Mouse (Mus musculus) kidney, postnatal 0 days (tissue): Measurements from ENCODE around the gene Gucy1b2. TPM values are rescaled to one million over a fixed set of nuclear protein-coding genes. Genes with fewer than 3 reads are reported as not detected.

Experiments
- ATAC-seq: fragments of 200-750 bp; cut with Nextera tagmentation; replicated peaks from 2 replicates; pipeline ENCODE4 v1.8.0; 2017; ENCODE audit warnings: low read depth, moderate number of reproducible peaks, moderate TSS enrichment, moderate library complexity; ENCODE audit not compliant: low FRiP score
- DNase-seq: peaks from one replicate; pipeline ENCODE4 v3.0.0-alpha.2; 2016; ENCODE audit warnings: low spot score
- H3K27ac ChIP-seq: fragments of 300-500 bp; sonication (generic); 2 replicates; pipeline ENCODE4 v1.5.1; 2014; ENCODE audit warnings: mild to moderate bottlenecking
- H3K27me3 ChIP-seq: fragments of 300-500 bp; sonication (generic); 2 replicates; pipeline ENCODE4 v1.6.1; 2014; ENCODE audit warnings: low read length, mixed read lengths; ENCODE audit not compliant: insufficient read depth
- H3K36me3 ChIP-seq: fragments of 300-500 bp; sonication (generic); 2 replicates; pipeline ENCODE4 v1.6.1; 2014; ENCODE audit warnings: low read length, mixed read lengths; ENCODE audit not compliant: insufficient read depth
- H3K4me1 ChIP-seq: fragments of 300-500 bp; sonication (generic); replicated peaks from 2 replicates; pipeline ENCODE4 v1.6.1; 2014; ENCODE audit warnings: antibody characterized with exemption, low read length, mixed read lengths; ENCODE audit not compliant: insufficient read depth
- H3K4me2 ChIP-seq: fragments of 300-500 bp; sonication (generic); 2 replicates; pipeline ENCODE4 v1.6.1; 2014; ENCODE audit warnings: mild to moderate bottlenecking, low read length, moderate library complexity, mixed read lengths
- H3K4me3 ChIP-seq: fragments of 300-500 bp; sonication (generic); replicated peaks from 2 replicates; pipeline ENCODE4 v1.5.1; 2014; ENCODE audit warnings: low read depth, low read length
- H3K9ac ChIP-seq: fragments of 300-500 bp; sonication (generic); 2 replicates; pipeline ENCODE4 v1.6.1; 2014; ENCODE audit warnings: low read depth, low read length
- H3K9me3 ChIP-seq: fragments of 300-500 bp; sonication (generic); replicated peaks from 2 replicates; pipeline ENCODE4 v1.6.1; 2016; ENCODE audit warnings: low read length, inconsistent platforms, mixed read lengths
- CTCF ChIP-seq: IDR thresholded peaks from 2 replicates; pipeline ENCODE4 v1.5.1; 2016; ENCODE audit warnings: antibody characterized with exemption, low read depth, mild to moderate bottlenecking, moderate library complexity
- WGBS: fragments of 180-500 bp; shearing (Covaris S2); extraction: QIAGEN DNeasy Blood & Tissue Kit; methylation state at CpG from one replicate; pipeline ENCODE4 v1.1.7; 2014; 5-methylcytosine and 5-hydroxymethylcytosine counted together
- polyA plus RNA-seq: library from polyadenylated mRNA; unstranded; fragments of >200 nt; fragmentation: Nextera tagmentation; extraction: Ambion mirVana; gene quantifications from 2 replicates; pipeline ENCODE4 v1.2.1, GENCODE M21; 2015

The Gucy1b2 gene
- polyA plus RNA-seq, 1 experiment from 2014 or later, result not detected

GRCm38 (mm10) chr14:62361263-62361980, 94.7 kb downstream of the Gucy1b2 start:
- H3K9ac ChIP-seq, result no peak overlapping the region
- no peaks in the 10 kb centered on the region for H3K4me1 ChIP-seq
- H3K4me2 ChIP-seq, result no peak overlapping the region
- 0 out of 2 replicates have a peak, but pooled peaks cover 15% of the 10 kb centered on the region for H3K36me3 ChIP-seq
- H3K27ac ChIP-seq, result no peak overlapping the region
- no peak for TF ChIP-seq CTCF
- no peak overlapping the region for H3K4me3 ChIP-seq
- H3K27me3 ChIP-seq, result no peaks in the 10 kb centered on the region
- no peaks in the 10 kb centered on the region for H3K9me3 ChIP-seq
- WGBS, result 74% methylated on average over 8 of the region's 8 CpGs
- DNase-seq (no peak), ATAC-seq (no peak)

- DNase-seq, result no peak
Observed at GRCm38 (mm10) chr14:62355201-62355600, 100.9 kb downstream of the Gucy1b2 start.

GRCm38 (mm10) chr14:62353793-62354192, 102.3 kb downstream of the Gucy1b2 start:
- H3K9ac ChIP-seq, result no peak overlapping the region
- ATAC-seq (no peak), DNase-seq (no peak)
- no peak overlapping the region for H3K4me3 ChIP-seq
- 89% methylated on average over 5 of the region's 5 CpGs for WGBS
- no peak overlapping the region for H3K27ac ChIP-seq
- H3K4me2 ChIP-seq, result no peak overlapping the region
- H3K4me1 ChIP-seq, result 0 out of 2 replicates have a peak, but pooled peaks cover 4% of the 10 kb centered on the region
- no peaks in the 10 kb centered on the region for H3K9me3 ChIP-seq
- TF ChIP-seq CTCF, result no peak
- H3K36me3 ChIP-seq, result no peaks in the 10 kb centered on the region
- H3K27me3 ChIP-seq, result no peaks in the 10 kb centered on the region

More at GRCm38 (mm10) chr14:62355201-62355600, 100.9 kb downstream of the Gucy1b2 start:
- H3K4me1 ChIP-seq, result no peaks in the 10 kb centered on the region
- H3K27me3 ChIP-seq, result no peaks in the 10 kb centered on the region
- H3K36me3 ChIP-seq, result no peaks in the 10 kb centered on the region
- H3K27ac ChIP-seq, result no peak overlapping the region
- H3K9me3 ChIP-seq, result no peaks in the 10 kb centered on the region
- no peak overlapping the region for H3K4me3 ChIP-seq
- no peak overlapping the region for H3K9ac ChIP-seq
- TF ChIP-seq CTCF, result no peak
- no peak overlapping the region for H3K4me2 ChIP-seq
- 76% methylated on average over 7 of the region's 7 CpGs for WGBS
- no peak for ATAC-seq

GRCm38 (mm10) chr14:62353372-62353771, 102.7 kb downstream of the Gucy1b2 start:
- ATAC-seq (no peak), DNase-seq (no peak)
- Histone ChIP-seq H3K4me1 (0 out of 2 replicates have a peak, but pooled peaks cover 4% of the 10 kb centered on the region), H3K27me3 (no peaks in the 10 kb centered on the region), H3K9ac (no peak overlapping the region), H3K4me3 (no peak overlapping the region), H3K4me2 (no peak overlapping the region), H3K27ac (no peak overlapping the region), H3K36me3 (no peaks in the 10 kb centered on the region), H3K9me3 (no peaks in the 10 kb centered on the region)
- no peak for TF ChIP-seq CTCF
- 83% methylated on average over 9 of the region's 9 CpGs for WGBS

- no peak for TF ChIP-seq CTCF
- 95% methylated on average over 3 of the region's 3 CpGs for WGBS
- Histone ChIP-seq H3K27me3 (no peaks in the 10 kb centered on the region), H3K27ac (no peak overlapping the region), H3K4me2 (no peak overlapping the region), H3K9me3 (no peaks in the 10 kb centered on the region), H3K9ac (no peak overlapping the region), H3K4me3 (no peak overlapping the region), H3K4me1 (0 out of 2 replicates have a peak, but pooled peaks cover 4% of the 10 kb centered on the region), H3K36me3 (no peaks in the 10 kb centered on the region)
- ATAC-seq (no peak), DNase-seq (no peak)
Observed at GRCm38 (mm10) chr14:62350890-62351289, 105.2 kb downstream of the Gucy1b2 start.

- H3K4me3 ChIP-seq, result no peak overlapping the region
- H3K36me3 ChIP-seq, result no peaks in the 10 kb centered on the region
- no peak for DNase-seq
- H3K9ac ChIP-seq, result no peak overlapping the region
- no peak for TF ChIP-seq CTCF
- H3K4me2 ChIP-seq, result no peak overlapping the region
- WGBS, result 67% methylated on average over 4 of the region's 4 CpGs
- no peaks in the 10 kb centered on the region for H3K9me3 ChIP-seq
- no peak overlapping the region for H3K27ac ChIP-seq
- ATAC-seq, result no peak
- no peaks in the 10 kb centered on the region for H3K27me3 ChIP-seq
- 0 out of 2 replicates have a peak, but pooled peaks cover 4% of the 10 kb centered on the region for H3K4me1 ChIP-seq
Observed at GRCm38 (mm10) chr14:62350186-62350585, 105.9 kb downstream of the Gucy1b2 start.
